Mouse (Mus musculus) brain, embryonic 18.5 days (tissue): Measurements from ENCODE around the gene Wdr61.

Experiments
- DNase-seq: peaks from one replicate; pipeline ENCODE4 v3.0.0-alpha.2; 2012; ENCODE audit warnings: low read depth, low spot score

Wdr61 gene

GRCm38 (mm10) chr9:54733921-54734638 lies at the start of gene Wdr61:
Gene Wdr61, minus strand, starts transcription at chr9:54734519.
- DNase-seq: peak; percentile 85

GRCm38 (mm10) chr9:54784003-54784402 lies 49.7 kb upstream of the Wdr61 start:
- DNase-seq: no peak

- DNase-seq: no peak
Measured at GRCm38 (mm10) chr9:54782504-54782903, 48.2 kb upstream of the Wdr61 start.

- DNase-seq: no peak
Measured at GRCm38 (mm10) chr9:54779280-54779679, 45.0 kb upstream of the Wdr61 start.

- DNase-seq: no peak
Measured at GRCm38 (mm10) chr9:54776451-54776982, 42.2 kb upstream of the Wdr61 start.

- no peak for DNase-seq
Measured at GRCm38 (mm10) chr9:54770140-54770780, 35.9 kb upstream of the Wdr61 start.

- no peak for DNase-seq
Measured at GRCm38 (mm10) chr9:54765336-54766085, 31.2 kb upstream of the Wdr61 start.

- no peak for DNase-seq
Measured at GRCm38 (mm10) chr9:54764561-54765217, 30.4 kb upstream of the Wdr61 start, which contains the start of gene Crabp1. Gene Crabp1, plus strand, starts transcription at chr9:54764748.

- DNase-seq: no peak
Measured at GRCm38 (mm10) chr9:54764091-54764490, 29.8 kb upstream of the Wdr61 start.

GRCm38 (mm10) chr9:54759592-54759991 lies 25.3 kb upstream of the Wdr61 start:
- DNase-seq: no peak

GRCm38 (mm10) chr9:54752944-54753295 lies 18.6 kb upstream of the Wdr61 start:
- no peak for DNase-seq

GRCm38 (mm10) chr9:54752201-54752943 lies 18.1 kb upstream of the Wdr61 start:
- DNase-seq: no peak

GRCm38 (mm10) chr9:54751684-54752083 lies 17.4 kb upstream of the Wdr61 start:
- DNase-seq: no peak

- no peak for DNase-seq
Measured at GRCm38 (mm10) chr9:54750215-54750981, 16.1 kb upstream of the Wdr61 start.

- no peak for DNase-seq
Measured at GRCm38 (mm10) chr9:54745740-54746370, 11.5 kb upstream of the Wdr61 start.

GRCm38 (mm10) chr9:54743891-54744290 lies 9.6 kb upstream of the Wdr61 start:
- no peak for DNase-seq

- peak; percentile 26 for DNase-seq
Measured at GRCm38 (mm10) chr9:54738376-54738775, 4.1 kb upstream of the Wdr61 start.

GRCm38 (mm10) chr9:54736284-54736701 lies 2.0 kb upstream of the Wdr61 start:
- no peak for DNase-seq

- no peak for DNase-seq
Measured at GRCm38 (mm10) chr9:54734639-54735252, 427 bp upstream of the Wdr61 start.
